Mouse (Mus musculus): ENCODE measurements around the gene Gm5134. TPM values are rescaled to one million over a fixed set of nuclear protein-coding genes. Genes with fewer than 3 reads are reported as not detected.

The Gm5134 gene
- total RNA-seq, 2 experiments from 2014 or later, result 0.14 TPM

DNA sequence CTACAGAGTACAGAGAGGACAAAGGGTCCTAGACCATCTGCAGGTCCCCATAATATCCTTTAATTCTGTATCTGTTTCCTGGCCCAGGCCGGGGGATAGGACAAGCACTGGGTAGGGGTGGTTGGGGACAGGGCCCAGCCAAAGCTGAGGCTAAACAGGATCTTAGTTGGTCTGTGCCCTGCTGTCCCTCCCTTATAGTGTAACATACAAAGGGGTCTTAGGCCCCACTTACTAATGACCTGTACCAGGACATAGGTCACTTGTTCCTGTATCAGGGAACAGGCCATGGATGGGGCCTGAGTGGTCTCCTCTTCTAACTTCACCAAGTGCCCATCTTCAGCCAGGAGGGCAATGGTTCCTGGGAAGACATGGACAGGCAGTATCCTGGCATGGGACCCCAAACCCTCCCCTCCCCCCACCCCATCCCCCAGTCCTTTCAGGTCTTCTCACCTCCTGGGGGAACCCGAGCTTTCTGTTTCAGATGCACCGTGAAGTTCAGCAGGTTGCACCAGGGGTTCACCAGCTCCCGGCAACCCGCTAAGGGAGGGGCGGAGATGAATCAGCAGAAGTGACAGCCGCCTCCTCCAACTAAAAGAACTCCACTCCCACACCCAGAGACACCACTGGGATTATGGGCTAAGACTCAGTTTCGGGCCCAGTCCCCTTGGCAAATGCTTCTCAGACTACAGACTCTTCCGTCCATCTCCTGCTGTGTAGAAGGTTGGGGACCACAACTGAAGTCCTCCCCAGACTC is 14.7 kb upstream of the Gm5134 start:
- DNase-seq (ENCODE audit: low spot score in 2 of 2), result no peak

DNA sequence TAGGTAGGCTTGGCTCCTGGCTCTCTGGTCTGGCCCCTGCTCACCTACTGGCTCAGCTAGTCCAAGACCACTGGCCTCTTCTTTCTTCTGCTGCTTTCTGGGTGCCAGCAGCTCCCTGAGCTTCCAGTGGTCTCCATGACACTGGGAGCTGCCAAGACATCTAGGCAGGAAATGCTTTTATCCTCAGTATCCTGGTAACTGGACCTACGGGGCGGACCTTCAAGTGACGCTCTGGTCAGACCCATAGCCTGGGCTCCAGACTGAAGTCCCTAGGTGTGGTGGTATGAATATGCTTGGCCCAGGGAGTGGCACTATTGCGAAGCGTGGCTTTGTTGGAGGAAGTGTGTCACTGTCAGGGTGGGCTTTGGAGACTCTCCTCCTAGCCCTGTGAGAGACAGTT is 13.8 kb upstream of the Gm5134 start, which contains the start of gene Gm867:
Gm867 (minus strand) TSS at position 153 of the 400 bp plus-strand sequence.
- DNase-seq (ENCODE audit: low spot score in 2 of 2), result no peak

DNA sequence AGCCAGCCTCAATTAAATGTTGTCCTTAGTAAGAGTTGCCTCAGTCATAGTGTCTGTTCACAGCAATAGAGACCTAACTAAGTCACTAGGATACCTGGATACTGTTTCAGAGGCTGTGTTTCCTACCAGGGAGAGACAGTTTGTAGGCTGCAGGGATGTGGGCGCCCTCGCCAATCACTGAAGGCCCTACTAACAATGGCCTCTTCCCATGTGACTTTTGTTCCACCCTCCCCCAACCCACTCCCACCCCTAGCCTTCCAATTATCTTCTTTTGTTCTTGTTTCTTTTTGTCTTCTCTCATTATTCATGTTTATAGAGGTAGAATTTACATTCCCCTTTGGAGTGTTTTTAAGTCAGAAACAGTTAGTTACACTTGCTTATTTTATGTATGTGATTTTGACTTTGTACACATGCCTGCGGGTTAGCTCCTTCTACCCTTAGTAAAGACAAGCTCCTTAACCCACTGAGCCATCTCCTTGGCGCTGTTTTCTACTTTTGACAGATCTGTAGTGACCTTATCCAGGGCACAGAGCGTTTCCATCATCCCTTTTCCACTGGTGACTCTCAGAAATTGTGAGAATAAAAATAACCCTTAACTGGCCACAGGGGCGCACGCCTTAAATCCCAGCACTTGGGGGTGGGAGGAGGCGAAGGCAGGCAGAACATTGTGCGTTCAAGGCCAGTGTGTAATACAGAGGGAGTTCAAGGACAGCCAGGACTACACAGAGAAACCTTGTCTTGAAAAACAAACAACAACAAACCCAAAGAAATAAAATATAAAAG is 13.1 kb upstream of the Gm5134 start:
- no peak for DNase-seq (ENCODE audit: low spot score in 2 of 2)

DNA sequence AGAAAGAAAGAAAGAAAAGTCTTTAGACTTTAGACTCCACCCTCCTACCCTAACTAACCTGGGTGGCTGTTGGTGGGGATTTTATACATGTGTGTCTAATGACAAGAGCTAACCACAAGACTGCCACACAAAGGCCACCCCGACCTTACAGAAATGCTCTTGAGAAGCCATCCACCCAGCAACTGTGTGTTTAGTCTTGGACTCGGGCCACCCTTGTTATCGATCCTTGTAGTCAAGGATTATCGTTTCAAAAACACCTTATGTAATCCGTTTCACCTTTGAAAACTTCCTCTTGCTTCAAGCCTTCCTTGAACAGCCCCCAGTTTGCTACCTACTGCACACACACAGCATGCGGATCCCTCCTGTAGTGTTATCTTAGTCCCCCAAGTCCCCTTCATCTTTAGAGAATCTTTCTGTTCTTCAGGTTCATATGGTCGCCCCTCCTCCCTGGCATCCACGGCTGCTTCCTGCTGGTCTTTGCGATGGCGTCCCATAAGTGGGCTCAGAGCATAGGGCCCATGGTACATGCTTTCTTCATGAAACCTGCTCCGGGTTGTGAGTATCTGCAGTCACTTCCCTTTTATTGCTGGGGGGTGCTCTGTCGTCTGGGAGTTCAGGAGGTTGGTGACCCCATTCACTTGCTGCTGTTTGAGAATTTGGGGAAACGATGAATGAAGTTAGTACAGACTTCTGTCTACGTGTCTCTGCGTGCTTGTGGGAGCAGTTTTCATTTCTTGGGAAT is 11.4 kb upstream of the Gm5134 start, which contains the start of gene Vpreb3:
Vpreb3 (plus strand) TSS at position 322 of the 742 bp plus-strand sequence.
- DNase-seq (ENCODE audit: low spot score in 2 of 2), result no peak

DNA sequence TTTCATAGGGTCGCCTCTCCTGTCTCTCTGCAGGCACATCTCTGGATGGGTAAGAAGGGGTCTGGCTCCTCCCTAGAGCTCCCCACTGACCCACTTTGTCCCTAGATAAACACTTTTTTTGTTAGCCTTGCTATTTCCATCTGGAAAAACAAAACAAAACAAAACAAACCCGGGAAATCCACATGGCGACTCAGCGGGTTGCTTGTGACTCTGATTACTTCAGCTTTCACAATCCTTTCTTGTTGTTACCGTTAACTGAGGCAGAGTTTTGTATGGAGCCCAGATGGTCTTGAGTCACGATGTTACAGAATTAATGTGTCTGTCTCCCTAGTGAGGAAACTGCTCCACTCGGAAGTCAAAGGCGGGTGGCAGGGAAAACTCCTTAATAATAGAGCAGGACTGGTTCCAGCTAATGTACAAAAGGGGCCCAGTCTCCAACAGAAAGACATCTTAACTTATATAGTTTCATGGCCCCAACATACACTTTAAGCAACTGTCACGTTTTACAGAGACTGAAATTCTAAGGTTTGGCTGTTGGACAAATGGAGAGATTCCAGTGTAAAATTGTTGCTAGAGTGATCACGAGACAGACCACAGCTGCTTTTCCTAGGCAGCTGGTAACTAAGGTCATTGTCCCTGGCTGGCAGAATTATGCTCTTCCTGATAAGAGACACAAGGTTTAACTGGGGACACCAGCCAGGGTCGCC is 10.1 kb upstream of the Gm5134 start:
- DNase-seq (ENCODE audit: low spot score in 2 of 2), result no peak

DNA sequence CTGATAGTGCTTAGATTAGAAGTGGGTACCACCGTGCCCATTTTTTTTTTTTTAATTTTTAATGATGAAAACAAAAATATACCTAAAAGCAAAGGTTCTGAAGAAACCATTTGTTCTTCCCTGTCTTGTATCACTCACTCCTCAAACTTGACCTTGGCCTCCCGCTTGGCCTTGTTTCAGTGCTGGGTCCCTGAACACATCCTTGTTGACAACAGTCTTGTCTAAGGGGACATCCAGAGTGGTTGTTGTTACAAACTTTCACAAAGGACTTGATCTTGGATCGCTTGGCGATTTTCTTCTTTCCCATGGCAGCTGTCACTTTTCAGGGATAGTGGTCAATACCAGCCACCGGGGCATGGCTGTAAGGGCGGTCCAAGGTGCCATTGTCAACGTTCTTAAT is 9.1 kb upstream of the Gm5134 start:
- DNase-seq (ENCODE audit: low spot score in 2 of 2), result no peak

DNA sequence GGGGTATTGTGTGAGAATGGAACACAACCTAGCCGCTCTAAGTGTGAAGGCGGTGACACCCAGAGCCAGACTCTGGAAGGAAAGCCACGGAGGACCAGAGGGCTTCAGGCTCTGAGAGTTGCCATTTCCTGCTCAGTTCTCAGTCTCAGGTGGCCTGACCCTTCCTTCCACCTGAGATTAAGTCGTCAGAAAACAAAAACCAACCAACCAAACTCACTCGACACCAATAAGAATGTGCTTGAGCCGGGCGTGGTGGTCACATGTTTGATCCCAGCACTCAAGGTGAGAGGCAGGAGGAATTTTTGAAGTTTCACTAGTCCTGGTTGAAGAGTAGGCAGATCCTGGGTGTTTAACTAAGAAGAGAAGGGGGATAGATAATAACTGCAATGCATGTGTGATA is 8.4 kb upstream of the Gm5134 start:
- DNase-seq (ENCODE audit: low spot score in 2 of 2), result no peak

DNA sequence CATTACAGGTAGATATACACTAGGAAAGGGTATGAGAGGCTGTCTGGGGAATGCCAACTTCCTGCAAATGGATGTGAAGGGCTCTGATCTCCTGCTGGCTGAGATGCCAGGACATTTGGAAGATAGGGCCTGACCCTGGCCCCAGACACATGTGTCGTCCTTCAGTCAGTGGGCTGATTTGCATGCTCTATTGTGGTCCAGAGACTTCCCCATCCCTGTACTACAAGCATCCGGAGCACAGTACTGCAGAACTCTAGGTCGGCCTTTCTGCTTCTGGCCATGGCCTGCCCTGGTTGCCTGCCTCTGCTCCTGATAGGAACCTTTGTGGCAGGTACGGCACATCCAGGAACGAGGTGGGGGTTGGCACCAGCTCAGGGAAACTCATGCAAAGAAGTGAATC is 6.2 kb upstream of the Gm5134 start:
- DNase-seq (ENCODE audit: low spot score in 2 of 2), result no peak

DNA sequence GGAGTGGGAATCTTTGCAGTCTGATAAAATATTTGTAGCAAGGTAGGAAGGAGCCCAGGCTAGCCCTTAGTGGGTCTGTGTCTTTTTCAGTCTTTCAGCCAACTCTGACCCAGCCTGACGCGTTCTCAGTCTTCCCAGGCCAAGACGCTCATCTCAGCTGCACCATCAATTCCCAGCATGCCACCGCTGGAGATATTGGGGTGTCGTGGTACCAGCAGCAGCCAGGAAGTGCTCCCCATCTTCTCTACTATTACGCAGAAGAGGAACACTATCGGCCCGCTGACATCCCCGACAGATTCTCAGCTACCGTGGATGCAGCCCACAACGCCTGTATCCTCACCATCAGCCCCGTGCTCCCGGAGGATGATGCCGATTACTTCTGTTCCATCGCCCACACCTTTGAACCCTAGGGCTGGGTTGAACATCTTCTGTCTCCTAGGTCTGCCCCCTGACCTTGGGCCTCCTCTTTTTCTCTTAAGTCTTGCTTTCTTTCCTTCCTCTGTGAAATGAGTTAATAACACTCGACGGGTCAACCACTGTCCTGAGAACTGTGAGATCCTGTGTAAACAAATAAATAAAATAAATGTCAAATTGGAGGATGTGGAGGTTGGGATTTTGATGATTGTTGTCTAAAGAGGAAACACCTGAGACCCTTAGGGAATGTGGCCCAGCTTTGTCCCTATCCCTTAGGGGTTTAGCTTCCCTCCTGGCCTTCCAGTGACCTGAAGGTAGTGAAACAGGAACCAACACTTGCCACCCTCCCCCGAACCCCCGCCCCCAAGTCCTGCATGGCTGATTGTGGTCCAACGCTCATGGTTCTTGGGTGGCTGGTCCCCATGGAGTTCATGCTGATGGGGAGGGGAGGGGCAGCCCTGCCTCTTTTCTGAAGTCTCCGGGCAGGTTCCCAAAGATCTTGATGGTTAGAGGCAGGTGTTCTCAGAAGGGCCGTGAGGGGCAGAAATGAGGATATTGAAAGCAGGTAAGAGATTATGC is 5.0 kb upstream of the Gm5134 start:
- no peak for DNase-seq (ENCODE audit: low spot score in 2 of 2)

DNA sequence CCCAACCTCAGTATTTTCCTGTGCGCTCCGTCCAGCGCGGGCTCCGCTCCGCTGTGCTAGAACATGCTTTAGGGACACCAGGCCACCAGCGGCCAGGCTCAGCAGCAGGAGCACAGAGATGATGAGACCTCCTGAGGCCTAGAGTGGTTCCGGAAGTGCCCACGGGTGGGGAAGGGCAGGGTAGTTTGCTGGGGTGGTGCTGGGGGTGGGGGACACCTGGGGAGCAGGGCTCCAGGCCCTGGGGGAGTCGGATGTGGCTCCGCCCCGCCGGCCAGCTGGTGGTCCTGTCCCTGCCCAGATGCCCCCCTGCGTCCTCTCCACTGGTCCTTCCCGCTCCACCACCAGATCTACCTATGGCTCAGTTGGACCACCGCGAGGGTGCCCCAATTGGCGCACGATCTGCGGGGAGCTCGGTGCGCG is 3.5 kb upstream of the Gm5134 start:
- DNase-seq (ENCODE audit: low spot score in 2 of 2), result no peak

DNA sequence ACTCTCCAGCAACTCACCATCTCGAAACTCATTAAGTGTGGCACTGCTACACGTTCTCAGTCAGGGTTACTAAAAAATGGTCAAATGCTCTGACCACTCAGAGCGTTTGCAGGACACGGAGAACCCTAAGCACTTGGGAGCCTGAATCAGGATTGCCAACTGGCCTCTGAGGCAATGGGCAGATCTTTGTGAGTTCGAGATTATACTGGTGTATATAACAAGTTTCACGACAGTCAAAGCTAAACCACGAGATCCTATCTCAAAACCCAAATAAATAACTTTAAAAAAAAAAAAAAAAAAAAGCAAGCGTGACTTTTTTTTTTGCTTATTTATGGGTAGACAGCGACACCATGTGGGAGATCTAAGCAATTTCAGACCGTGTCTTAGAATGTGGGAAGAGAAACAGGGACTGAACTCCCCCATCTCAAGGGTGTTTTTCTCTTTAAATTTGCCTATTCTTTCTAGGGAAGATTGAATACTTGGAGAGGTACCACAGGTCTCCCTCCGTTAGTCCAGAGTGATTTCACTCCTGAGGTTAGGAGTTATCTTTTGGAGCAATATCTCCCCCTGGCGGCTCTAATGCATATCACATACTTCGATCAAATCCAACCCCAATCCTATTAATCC is 2.8 kb upstream of the Gm5134 start:
- DNase-seq (ENCODE audit: low spot score in 2 of 2), result no peak

DNA sequence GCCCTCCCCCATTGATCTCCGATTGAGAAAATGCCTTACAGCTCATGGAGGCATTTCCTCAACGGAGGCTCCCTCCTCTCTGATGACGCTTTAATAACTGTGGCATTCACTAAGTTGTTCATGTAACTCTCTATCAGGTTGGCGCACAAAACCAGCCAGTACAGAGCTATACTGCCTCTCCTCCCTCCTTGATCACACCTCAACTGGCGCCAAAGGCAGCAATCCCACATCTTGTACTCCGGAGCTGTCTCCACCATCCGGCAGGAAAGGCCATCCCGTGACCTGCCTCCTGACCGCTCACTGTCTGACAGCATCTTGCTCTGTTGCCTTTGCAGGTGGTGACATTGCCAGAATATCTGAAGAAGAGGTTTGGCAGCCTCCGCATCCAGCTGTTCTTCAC is 19.5 kb downstream of the Gm5134 start:
- no peak for DNase-seq (ENCODE audit: low spot score in 2 of 2)

DNA sequence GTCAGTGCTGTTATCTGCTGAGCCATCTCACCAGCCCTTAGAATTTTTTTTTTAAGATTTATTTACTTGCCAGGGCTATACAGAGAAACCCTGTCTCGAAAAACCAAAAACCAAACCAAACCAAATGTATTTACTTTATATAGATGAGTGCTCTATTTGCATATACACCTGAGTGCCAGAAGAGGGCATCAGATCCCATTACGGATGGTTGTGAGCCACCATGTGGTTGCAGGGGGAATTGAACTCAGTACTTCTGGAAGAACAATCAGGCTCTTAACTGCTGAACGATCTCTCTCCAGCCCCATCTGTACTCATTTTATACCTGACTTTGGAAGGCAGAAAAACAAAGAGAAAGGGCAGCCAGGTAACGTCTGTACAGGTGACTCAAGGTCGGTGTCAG is 20.9 kb downstream of the Gm5134 start:
- DNase-seq (ENCODE audit: low spot score in 2 of 2), result no peak

DNA sequence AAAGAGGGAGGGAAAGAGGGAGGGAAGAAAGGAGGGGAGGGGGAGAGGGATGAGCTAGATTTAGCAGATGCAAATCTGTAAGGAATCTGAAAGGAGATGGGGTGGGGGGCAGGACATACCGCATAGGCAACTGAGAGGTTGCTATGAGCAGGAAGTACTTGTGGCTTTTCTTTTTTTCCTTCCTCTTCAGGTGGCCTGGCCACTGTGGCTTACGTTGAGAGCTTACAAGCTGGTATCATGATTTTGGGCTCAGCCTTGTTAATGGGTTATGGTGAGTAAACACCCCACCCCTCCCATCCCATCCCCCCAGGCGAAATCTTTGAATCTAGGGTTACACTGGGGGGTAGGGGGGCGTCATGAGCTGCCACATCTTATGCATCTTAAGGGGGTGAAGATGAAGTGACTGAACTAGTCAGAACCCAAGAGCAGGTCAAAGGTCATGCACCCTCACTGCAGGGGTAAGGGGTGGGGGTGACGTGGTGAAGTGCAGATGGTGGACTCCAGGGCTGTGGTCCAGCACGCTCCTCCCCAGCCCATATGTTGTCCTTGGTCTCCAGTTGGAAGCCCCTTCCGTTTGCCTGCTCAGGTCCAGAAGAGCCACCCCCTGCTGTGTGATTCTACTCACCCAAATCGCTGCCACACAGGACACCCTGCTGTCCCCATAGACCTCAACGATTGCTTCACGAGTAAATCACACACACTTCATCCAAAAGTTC is 24.0 kb downstream of the Gm5134 start:
- DNase-seq (ENCODE audit: low spot score in 2 of 2), result no peak

DNA sequence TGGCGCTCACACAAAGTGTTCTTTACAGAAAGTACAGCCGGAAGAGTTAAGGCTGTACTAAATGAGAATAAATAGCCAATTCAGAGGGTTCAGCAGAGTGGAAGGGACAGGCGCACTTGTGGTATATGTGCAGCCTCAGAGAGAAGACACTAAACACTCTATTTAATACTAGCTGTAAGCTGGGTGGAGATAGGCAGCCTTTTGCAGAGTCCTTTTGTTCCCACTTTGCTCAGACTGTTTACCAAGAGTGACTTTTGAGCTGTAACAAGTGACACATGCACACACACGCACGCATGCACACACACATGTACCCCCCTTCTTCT is 24.5 kb downstream of the Gm5134 start:
- no peak for DNase-seq (ENCODE audit: low spot score in 2 of 2)

DNA sequence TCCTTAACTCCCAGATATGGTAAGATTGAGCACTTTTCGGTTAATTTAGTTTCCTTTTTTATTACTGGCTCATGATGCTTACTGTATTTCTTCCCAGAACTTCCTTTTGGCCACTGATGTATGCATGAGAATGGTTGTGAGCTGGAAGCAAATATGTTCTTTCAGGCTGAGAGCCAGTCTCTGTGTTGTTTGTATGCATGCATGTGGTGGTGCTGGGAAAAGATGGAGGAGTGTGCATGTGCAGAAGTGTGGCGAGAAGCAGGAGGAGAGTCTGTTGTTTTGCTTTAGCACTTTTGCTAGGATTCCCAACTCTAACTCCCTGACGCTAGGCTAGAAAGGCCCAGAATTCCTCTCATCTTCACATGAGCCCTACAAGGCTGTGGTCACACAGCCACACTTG is 25.1 kb downstream of the Gm5134 start:
- DNase-seq (ENCODE audit: low spot score in 2 of 2), result no peak

DNA sequence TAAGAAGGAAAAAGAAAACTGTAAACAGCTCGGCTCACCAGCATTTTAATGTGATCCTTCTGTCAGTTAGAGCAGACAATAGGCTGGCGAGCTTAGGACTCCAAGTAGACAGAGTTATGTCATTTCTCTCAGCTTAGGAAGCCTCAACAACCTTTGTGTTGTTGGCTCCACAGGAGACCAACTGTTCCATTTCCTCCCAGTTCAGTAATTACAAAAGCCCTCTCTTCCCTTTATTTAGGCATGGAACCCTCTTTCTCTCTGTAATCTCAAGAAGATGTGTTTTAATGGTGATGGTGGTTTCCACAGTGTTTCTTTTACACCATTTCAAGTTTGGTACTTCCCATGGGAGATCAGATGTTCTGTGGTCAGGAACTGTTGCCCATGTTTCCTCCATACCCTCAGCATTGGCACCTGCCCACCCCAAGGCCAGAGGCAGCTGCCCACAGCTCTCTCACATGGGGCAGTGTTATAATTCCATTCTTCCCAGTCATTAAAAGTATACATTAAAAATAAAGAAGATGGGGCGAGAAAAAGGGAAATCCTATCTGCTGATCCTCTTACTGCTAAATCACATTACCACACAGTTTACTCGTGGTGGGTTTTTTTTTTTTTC is 36.2 kb downstream of the Gm5134 start:
- no peak for DNase-seq (ENCODE audit: low spot score in 2 of 2)

DNA sequence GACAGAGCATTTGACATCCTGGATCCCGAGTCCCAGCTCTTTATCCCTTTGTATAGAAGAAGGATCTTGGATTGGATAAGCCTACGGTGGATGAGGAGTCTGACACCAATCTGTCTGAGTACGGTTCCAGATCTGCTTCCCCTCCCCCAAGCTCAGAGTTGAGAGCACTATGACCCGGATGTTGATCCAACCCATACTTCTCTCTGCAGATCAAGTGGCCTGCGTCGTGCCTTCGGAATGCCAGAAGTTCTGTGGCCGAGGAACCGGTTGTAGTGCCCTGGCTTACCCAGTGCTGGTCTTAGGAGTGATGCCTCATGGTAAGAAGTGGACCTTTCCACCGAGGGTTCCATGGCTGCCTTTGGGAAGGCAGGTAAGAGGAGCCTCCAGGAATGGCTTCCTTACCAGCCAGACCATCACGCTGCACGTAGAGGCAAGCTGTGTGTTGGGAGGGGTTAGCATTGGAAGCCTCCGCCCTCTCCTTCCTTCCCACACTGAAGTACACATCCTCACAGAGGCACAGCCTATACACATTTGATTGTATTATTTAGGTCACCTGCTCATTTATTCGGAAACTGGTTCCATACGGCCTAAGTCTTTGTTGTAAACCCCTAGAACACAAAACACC is 39.4 kb downstream of the Gm5134 start:
- no peak for DNase-seq (ENCODE audit: low spot score in 2 of 2)

Measured in adrenal gland, postnatal 4 days (tissue).